Mouse (Mus musculus): ENCODE measurements around the gene Olfr190.

DNA sequence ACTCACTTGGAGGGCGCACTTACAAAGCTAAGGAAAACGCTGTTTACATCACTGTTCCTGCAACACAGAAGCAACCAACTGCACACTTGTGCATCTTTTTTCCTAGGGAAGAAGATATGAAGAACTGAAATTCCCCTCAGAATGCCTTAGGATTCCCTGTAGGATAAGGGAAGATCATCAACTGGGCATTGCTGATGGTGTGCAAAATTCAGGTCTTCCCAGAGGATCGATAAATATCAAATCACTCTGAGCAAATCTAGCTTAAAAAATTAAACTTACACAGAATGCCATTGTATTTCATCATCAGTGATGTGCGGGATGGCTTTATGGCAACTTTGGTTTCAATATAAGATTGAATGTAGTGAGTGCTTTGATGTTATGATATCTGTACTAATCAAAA is 47.6 kb downstream of the Olfr190 start, which contains the start of gene Olfr186:
- TF ChIP-seq ZNF384 (IDR thresholded peaks at IDR 0.05; ENCODE audit: low read depth, low read length): no peak
- no peak for TF ChIP-seq ZC3H11A (IDR thresholded peaks at IDR 0.05; ENCODE audit: borderline replicate concordance, low read depth, low read length)
- TF ChIP-seq MAFK (IDR thresholded peaks at IDR 0.05; ENCODE audit: insufficient read depth, low read depth, low read length): no peak
